Mouse (Mus musculus): ENCODE measurements around the gene Ttc36.
"Not testable (repeated sequence)": the region's sequence is repeated elsewhere in the genome, so short reads cannot be mapped to it uniquely, and the experiment has no call there.

The Ttc36 gene

DNA sequence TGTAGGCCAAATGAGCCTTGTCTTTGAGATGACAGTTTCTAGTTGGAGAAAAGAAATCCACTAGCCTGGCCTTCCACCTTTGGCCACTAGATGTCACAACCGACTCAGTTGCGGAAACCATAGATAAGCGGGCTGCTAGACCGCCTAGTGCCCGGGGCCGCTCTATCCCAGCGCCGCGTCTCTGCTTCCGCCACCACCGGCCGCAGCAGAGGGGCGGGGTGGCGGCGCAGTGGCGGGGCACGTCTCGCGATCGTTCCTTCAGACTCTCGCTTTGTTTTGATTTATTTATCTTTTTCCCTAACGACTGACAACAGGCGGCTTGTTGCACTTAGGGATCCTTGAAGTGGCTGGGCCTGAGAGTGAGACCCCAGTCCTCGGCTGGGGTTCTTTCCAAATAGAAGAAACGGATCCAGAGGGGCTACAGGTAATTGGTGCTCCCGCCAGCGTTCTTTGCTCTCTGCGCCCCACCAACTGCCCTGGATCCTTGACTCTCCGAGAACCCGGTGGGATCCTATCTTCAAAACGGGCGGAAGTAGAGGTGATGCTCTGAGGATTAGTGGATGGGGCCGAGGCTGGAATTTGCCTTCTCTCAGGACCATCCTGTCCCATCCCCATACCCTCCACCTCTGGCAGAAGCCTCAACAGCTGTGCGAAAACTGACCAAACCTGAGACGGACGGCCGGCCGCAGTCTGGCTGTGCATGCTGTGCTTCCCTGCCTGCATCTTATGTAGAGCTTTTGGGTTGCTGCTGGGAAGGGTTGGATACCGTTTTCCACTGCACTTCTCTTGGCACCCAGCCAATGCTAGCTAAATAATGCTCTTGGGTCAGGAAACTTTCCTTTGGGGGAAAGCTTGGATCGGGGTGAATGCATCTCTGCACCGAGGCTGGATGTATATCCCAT lies 29.9 kb downstream of the Ttc36 start:
- peak; percentile 89 for DNase-seq (ENCODE audit: low read depth, low spot score)

GRCm38 (mm10) chr9:44772392-44772749 lies 30.5 kb downstream of the Ttc36 start:
- no peak for DNase-seq (ENCODE audit: low read depth, low spot score)

- DNase-seq (ENCODE audit: low read depth, low spot score), result no peak
These were observed 31.5 kb downstream of the Ttc36 start for GRCm38 (mm10) chr9:44771376-44771775.

- DNase-seq (ENCODE audit: low read depth, low spot score), result not testable (repeated sequence)
These were observed 34.9 kb downstream of the Ttc36 start for GRCm38 (mm10) chr9:44768029-44768394.

DNA sequence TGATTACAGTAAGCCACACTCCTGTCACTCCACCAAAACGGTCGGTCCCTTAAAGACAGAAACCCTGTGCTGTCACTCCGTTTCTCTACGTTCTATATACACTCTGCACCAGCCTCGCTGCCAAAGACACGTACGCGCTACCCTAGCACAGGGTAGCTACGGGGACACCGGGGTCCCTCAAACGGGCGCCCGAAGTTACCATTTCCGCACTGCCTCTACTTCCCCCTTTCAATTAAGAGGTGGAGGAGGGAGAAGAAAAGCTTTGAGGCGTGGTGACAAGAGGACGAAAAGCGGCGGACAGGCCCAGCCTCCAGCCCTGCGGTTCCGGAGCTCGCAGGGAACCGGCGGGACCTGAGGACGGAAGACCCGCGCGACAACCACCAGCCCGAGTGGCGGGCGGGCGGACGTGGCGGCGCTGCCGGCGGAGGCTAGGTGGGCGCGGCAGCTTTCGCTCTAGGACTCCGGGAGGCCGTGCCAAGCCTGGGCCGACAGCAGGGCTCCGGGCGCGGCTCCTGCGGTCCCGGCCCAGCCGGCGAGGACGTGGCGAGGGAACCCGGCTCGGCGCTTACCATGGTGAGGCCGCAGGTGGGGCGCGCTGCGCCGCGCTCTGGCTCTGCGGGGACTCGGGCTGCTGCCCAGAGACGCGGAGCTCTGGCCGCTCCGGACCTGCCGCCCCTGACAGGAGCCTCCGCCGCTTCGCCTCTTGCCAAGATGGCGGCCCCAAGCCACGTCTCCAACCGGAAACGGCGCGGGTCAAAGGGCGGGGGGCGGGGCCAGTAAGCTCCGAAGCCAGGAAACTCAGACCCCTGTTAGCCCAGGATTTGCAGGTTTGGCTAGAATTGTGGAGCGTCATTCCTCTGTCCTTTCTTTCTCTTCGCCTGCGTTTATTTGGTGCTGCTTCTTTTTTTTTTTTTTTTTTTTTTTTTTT lies 35.5 kb downstream of the Ttc36 start, which contains the start of the genes Arcn1 and Ift46:
TSS of gene Arcn1 (minus strand) at position 745 of the 928 bp plus-strand sequence.
TSS of gene Ift46 (plus strand) at position 808 of the 928 bp plus-strand sequence.
- DNase-seq (ENCODE audit: low read depth, low spot score), result peak; percentile 82

DNA sequence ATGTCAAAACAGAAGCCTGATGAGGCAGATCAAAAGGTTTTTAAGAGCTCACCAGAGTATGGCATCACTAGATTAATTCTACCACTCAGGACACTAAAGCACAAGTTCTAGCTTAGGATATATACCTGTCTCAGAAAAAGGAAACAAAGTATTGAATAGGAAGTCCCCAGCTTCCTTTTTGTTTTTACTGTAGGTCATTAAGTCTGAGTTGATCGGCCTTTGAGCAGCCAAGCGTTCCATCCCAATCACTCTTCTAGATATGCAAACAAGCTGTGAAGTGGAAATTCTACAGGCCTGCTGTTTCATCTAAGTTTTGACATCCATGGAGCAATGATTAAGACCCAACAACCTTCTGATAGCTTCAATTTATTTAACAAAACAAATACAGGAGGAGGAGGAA lies 42.0 kb downstream of the Ttc36 start:
- no peak for DNase-seq (ENCODE audit: low read depth, low spot score)

Measured in brain, embryonic 18.5 days (tissue).